Mouse (Mus musculus) mesoderm, embryonic 11.5 days (tissue): ENCODE data around the gene Smim24.
A peak's percentile ranks its signal among the peaks of the same experiment; 100 is the strongest.

Experiments used
- DNase-seq: peaks from one replicate; pipeline ENCODE4 v3.0.0-alpha.2; 2012; ENCODE audit warnings: low read depth, low spot score

The Smim24 gene

GRCm38 (mm10) chr10:81421797-81422100, 28.9 kb downstream of the Smim24 start:
- DNase-seq, result no peak

DNA sequence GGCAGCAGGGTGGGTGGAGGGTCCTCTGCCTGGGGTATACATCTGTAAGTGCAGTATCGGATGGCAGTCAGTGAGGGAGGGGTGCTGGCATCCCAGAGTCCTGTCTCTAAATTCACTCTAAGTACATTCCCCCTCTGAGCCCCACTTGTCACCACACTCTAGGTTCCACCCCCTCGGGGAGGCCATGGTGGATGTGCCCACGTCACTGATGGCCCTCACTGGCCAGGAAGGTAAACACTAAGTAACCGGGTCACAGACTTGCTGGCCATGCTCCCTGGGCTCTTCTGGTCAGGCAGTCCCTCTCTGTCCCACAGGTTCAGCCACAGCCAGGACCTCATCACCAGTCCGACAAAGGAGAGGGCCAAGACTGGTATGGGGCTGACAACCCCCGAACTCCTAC, 29.3 kb downstream of the Smim24 start:
- DNase-seq, result no peak

DNA sequence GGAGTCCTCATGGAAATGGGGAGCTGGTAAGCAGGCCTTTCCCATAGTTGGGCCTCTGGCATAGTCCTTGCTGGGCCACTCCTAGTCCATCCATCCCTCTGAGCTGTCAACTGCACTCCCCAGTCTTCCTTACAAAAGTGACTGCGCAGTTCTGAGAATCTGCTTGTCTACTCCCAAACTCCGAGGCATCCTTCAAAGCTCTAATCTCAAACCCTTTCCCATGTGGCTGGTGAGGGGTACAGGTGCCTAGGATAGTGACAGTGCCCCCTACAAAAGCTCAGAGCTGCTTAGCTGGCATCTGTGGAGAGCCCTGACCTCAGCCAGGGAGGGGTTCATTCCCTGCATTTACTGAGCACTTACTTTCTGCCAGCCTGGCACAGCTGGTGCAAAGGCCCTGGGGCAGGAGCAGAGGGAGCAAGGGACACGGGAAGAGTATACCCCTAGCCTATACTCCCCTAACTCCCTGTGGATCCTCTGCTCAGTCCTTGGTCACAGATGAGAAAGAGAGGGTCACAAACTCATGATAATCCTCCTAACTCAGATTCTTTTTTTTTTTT, 29.9 kb downstream of the Smim24 start:
- DNase-seq, result no peak

GRCm38 (mm10) chr10:81423476-81424245, 30.8 kb downstream of the Smim24 start:
- no peak for DNase-seq

GRCm38 (mm10) chr10:81424246-81425051, 31.6 kb downstream of the Smim24 start:
- DNase-seq, result no peak

GRCm38 (mm10) chr10:81425236-81425850, 32.5 kb downstream of the Smim24 start:
- DNase-seq, result no peak

GRCm38 (mm10) chr10:81426081-81426671, 33.3 kb downstream of the Smim24 start:
- no peak for DNase-seq

- no peak for DNase-seq
Observed at GRCm38 (mm10) chr10:81426897-81427296, 34.0 kb downstream of the Smim24 start.

GRCm38 (mm10) chr10:81427327-81427726, 34.5 kb downstream of the Smim24 start:
- DNase-seq, result no peak

- no peak for DNase-seq
Observed at GRCm38 (mm10) chr10:81427804-81428506, 35.1 kb downstream of the Smim24 start.

GRCm38 (mm10) chr10:81428507-81428870, 35.6 kb downstream of the Smim24 start:
- DNase-seq, result no peak

- DNase-seq, result no peak
Observed at GRCm38 (mm10) chr10:81429092-81429491, 36.2 kb downstream of the Smim24 start.

DNA sequence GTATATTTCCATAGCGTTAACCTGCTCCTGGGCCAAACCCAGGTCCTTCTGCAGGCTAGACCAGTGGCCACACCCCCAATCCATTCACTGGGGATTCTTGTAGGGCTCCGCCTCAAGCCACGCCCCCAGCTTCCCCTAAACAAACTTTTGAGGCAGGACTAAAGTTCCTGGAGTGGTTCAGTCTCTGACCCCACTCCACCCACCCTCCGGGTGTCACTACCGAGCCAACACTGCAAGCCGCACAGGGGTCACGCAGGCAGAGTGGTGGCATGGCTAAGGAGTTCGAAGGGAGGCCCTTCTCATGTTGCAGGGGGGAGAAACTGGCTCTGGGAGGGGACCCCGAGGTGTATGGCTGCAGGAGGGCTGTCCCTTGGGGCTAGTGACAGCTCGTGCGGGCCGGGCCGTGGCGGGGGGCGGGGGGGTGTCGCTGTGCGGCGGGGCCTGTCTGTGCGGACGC, 36.8 kb downstream of the Smim24 start:
- peak; percentile 77 for DNase-seq

DNA sequence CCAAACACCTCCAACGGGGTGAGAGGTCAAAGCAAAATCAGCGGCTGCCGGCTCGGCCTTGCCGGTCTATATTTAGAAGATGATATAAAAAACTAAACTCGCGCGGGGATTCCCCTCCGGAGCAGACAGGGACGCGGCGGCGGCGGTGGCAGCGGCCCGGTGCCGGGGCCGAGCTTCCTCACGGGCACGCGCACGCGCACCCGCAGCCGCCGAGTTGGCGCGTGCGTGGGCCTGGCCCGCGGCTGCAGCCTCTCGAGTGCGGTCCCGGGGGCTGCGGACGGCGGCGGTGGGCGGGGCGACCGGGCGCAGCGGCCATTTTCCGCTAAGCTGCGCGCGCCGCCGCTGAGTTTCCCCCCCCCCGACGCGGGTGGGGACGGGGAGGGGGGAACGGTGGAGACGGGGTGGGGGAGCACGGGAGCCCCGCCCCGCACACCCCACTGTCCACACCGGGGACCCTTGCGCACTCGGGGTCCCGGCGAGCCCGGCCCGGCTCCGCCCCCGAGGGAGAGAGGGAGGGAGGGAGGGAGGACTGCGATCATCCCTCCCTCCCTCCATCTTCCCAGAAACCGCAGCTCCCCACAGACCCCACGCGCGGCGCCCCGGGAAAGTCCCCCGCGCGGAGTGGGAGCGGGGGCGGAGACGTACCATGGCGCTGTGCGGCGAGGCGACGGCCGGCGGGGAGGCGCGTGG, 37.4 kb downstream of the Smim24 start:
- DNase-seq, result peak; percentile 64

GRCm38 (mm10) chr10:81430831-81431525, 38.1 kb downstream of the Smim24 start:
- no peak for DNase-seq

- no peak for DNase-seq
Observed at GRCm38 (mm10) chr10:81431526-81432168, 38.8 kb downstream of the Smim24 start.

DNA sequence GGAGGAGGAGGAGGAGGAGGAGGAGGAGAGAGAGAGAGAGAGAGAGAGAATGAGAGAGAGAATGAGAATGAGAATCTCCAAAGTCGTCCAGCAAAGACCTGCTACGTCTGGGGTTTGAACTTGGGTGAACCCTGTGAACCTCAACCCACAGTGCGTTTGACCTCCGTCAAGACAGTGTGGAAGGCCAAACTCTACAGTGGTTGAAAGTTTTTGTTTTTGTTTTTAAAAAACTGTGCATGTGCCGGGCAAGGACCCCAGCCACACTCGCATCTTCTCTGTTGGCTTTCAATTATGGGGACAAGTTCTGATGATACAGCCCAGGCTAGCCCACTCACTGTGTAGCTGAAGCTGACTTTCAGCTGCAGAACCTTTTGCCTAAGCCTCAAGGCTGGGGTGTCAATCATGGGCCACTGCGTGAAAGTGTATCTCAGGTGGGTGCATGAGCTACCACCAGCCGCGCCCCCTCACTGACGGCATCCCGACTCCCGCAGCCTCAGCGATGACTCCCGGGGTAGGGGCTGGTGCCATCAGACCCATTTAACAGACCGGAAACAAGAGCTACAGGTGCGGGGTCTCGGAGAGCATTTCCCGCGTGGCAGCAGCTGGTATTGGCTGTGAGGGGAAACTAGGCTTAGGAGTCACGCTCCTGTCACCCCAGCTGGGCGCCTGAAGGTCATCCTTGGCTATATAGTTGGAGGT, 39.5 kb downstream of the Smim24 start:
- no peak for DNase-seq

- peak; percentile 90 for DNase-seq
Observed at GRCm38 (mm10) chr10:81432868-81433262, 40.0 kb downstream of the Smim24 start.
